Mouse (Mus musculus): ENCODE data around the gene Kcnq5. TPM values are rescaled to one million over a fixed set of nuclear protein-coding genes. Genes with fewer than 3 reads are reported as not detected.
"Not testable (repeated sequence)": the region's sequence is repeated elsewhere in the genome, so short reads cannot be mapped to it uniquely, and the experiment has no call there.

Gene Kcnq5
- total RNA-seq, 2 experiments from 2014 or later, result 0.93 to 1.2 TPM

DNA sequence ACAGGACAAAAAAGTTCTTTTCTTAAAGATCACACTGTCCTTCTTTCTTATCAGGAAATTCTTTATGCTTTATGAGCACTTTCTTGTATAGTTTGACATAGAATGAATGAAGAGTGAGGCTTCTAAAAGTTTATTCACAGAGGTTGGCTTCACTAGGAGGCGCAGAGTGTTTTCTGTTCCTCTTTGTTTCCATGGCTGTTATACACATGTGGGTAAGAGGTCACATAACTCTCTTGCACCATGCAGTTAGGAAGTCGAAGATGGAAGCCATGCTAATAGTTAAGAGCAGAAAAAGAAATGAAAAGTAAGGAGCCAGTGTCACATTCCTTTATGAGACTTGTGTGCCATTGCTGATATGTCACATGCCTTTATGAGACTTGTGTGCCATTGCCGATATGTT is 105.3 kb downstream of the Kcnq5 start:
- no peak for DNase-seq (ENCODE audit: low spot score in 2 of 2)

DNA sequence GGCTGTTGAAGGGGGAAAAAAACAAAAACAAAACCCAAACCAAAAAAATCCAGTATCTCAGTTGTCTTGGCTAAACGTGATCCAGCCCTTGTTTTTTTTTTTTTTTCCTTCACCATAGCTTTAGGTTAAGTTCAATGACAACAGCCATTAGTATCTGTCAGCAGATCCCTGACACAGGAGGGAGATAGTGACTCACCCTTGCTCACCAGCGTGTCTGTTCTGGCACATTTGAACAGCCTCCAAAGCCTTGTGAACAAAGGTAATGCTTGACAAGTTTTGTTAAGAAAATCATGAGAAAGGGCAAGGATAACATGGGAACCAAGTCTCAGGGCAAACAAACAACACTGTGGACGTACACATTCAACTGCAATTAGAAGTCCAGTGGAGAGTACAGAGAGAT is 123.2 kb downstream of the Kcnq5 start:
- DNase-seq (ENCODE audit: low spot score in 2 of 2), result no peak

DNA sequence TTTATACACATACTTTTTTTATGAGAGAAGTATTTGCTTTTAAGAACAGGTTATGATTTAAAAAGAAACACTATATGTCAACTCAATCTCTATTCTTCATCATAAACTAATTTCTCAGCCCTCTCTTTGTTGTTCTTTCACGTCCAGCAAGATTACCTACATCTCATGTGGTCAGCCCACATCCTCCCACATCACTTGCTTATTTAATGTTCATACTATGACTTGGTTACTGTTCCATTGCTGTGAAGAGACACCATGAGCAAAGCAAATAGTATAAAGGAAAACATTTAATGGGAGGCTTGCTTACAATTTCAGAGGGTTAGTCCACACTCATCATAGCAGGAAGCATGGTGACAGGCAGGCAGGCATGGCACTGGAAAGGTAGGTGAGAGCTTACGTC is 124.4 kb downstream of the Kcnq5 start:
- DNase-seq (ENCODE audit: low spot score in 2 of 2), result no peak

DNA sequence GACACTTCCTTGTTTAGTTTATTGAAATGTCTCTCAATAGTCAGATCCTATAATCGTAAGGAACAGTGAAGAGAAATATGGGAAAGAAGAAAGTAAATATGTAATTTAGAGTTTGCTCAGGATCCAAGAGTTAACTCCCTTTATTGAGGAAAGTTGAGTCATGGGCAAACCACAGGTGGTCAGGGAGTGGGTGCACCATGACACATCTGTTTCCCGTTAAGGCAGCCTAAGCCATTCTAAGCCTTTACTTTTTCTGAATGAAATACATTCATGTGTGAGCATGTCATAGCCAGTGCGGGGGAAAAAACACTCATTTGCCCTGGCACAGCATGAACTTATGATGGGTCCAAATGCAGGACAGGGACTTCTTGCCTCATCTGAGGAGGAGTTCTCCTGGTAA is 125.4 kb downstream of the Kcnq5 start:
- DNase-seq (ENCODE audit: low spot score in 2 of 2), result no peak

DNA sequence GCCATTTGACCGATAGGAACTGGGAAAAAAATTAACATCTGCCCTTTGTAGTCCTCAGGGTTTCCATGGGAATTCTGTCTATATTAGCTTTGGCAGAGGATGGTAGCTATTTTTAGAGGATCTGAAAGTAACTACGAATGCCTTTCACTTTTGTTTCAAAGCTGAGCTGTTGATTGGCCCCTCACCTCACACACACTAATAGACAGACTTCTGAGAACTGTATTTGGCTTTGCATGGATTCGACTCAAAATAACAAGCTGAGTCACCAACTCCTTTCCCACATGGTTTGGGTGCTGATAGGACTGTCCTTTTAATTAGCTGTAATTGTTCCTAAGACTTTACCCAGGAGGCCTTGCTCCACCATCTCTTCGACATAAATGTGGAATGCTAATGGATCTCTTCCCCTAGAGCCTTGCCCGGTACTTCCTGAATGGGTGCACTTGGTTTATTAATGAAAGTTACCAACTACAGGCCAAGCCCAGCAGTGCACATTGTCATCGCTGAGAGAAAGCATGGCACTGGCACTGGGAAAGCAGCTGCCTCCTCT is 131.8 kb downstream of the Kcnq5 start:
- no peak for DNase-seq (ENCODE audit: low spot score in 2 of 2)

DNA sequence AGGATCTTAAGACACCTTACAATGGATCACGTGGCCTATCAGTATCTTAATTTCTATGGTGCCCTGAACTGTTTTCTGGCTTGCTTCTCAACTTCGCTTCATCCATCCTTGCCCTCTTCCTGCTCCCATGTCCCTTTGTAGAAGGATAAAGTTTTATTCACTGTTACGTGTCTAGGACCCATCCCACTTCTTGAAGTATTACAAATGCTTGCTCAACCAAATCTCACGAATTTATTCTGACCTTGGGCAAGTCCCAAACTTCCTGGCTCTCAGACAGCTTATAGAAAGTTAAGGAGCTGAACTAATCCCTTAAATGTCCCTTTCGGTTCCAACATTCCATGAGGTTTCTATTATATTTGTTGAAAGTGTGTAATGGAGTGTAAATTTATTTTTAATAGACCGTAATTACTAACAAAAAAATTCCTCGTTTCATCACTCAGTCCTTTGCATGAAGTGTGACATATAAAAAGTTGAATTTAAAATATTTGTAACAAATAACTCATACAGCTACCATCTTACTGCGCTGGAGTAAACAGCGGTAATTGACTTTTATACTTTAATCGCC is 141.6 kb downstream of the Kcnq5 start:
- no peak for DNase-seq (ENCODE audit: low spot score in 2 of 2)

DNA sequence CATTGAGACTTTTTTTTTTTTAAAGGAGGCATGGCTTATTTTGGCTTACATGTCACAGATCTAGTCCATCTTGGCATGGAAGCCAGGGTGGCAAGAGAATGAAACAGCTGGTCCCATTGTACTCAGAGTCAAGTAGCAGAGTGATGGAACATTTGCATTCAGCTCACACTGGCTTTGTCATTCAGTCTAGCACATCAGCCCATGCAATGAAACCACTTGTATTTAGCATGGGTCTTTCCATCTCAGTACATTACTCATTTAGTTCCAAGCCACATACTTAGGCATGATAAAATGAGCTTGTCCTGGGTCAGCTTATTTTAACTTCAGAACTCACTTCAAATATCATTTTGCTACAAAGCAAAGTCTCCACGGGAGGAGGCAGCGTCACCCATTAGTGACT is 156.7 kb downstream of the Kcnq5 start:
- DNase-seq (ENCODE audit: low spot score in 2 of 2), result no peak

DNA sequence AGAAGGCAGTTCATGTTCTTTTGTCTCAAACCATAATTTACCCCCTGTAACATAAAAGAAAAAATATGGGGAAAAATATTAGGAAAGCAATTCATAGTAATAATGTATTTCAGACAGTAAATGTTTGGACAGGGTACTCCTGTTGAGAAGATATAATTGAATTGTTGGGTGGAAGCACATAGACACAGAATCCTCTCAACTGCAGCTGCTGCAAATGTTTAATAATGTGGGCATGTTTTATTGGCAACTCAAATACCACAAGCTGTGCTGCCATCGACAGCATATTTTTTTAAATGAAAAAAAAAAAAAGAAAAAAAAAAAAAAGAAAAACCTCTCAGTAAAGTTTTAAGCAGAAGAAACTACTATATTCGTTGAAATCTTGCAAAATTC is 157.3 kb downstream of the Kcnq5 start:
- DNase-seq (ENCODE audit: low spot score in 2 of 2), result no peak

DNA sequence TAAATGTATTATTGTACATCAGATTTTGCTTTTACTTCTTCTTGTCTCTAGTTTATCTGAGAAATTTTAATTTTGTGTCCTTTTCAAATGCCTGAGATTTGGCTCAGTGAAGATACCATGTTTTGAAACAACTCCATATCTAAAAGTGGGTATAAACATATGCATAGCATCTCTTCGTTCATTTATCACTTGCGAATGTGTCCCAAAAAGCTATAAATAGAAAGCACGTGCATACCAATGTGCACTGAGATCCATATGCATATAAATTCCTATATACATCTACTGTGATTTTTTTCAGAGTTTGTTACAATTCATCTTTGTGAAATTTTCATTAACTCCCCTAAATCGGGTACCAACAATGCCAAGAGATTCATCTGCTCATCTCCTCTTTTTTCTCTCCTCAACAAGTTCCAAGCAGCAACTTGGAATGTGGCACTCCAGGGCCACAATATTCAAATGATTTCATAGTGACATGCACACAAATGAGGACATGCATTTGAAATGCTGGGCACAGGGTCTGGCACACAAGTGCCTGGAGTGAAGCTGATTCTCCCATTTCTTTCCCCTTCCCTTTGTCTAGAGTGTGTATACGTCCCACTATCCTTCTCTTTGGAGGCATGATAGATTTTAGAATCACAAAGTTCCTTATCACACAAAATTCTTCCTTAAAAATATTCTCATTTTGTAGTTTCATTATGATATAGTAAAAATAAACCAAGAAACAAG is 157.8 kb downstream of the Kcnq5 start:
- DNase-seq (ENCODE audit: low spot score in 2 of 2), result no peak

DNA sequence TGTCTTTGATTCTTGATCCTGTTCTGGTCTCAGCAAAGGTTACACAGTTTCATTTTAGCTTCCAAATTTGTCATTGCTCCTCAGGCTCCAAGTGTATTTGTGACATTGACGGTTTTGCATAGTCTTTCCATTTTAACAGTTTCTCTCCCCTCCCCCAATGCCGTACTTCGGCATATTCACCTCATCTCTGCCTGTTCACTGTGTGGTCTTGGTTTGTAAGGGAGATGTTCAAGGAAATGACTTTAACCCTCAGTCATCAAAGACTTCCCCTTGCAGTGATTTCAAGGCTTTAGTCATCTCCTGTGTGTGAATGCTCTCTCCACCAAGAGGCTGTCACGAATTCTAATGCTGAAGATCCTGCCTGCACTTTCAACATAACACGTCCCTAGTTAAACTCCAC is 181.0 kb downstream of the Kcnq5 start:
- no peak for DNase-seq (ENCODE audit: low spot score in 2 of 2)

DNA sequence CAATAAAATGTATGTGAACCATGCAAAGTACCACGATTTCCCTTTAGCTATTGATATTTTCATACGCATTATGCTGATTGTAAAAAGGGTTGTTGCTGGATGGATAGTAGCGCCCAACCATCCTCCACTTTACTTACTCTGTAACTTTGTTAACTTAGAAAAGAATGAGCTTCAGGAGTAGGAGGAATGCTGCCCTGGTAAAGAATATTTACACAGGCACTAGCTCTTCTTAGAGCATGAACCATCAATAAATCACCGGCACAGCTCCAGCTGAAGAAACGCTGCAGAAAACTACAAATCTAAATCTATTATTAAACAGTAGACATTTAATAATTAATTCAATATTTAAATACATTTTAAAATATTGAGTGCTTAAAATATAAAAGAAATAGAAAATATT is 184.2 kb downstream of the Kcnq5 start:
- DNase-seq (ENCODE audit: low spot score in 2 of 2), result no peak

DNA sequence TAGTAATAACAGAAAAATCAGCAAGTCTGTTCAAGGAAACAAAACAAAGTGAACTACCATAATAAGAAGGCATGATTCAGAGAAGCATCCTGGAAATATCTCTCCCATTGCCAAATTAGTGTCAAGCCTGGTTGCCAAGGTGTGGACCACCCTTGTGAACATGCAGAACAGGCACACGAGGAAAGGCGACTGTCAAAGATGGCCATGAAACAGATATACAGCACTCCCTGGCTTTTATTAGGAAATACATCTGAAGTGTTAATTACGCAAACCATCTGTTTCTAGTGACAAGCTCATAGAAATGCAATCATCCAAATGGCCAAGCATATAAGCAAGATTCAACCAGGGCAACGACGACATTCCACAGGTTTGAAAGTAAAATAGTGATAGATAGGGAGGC is 187.8 kb downstream of the Kcnq5 start:
- DNase-seq (ENCODE audit: low spot score in 2 of 2), result no peak

DNA sequence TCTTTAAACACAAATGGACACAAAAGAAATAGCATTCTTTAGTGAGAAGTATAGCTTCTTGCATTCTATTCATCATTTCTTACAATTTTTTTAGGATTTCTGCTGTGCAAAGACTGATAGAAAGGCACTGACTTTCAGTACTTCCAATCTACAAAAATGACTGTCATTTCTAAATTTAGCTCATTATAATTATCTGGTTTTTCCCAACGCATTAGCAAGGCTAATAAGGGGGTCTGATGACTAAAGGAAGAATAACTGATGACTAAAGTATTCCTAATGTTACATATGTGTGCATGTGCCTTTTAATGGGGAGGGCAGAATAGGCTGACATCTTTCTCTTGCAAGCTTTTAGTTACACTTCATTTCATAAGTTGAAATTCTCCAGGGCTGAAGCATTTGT is 191.2 kb downstream of the Kcnq5 start:
- DNase-seq (ENCODE audit: low spot score in 2 of 2), result no peak

DNA sequence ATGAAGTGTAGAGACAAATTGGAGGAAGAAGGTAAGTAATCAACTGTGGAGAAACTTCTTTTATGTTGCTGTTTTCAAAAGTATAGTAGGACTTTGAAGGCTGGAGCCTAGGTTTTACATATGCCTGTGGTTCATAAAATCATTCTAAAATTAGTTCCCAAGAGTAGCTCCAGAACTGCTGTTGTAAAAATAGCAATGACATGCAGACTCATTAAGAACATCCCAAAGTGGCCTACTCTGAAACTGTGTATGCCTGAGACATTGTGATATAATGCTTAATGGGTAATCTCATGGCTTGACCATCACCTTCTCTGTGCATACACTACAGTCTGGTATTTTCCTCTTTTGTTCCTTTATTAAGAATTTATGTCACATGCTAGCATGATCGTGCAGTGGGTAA is 212.4 kb downstream of the Kcnq5 start:
- DNase-seq (ENCODE audit: low spot score in 2 of 2), result no peak

DNA sequence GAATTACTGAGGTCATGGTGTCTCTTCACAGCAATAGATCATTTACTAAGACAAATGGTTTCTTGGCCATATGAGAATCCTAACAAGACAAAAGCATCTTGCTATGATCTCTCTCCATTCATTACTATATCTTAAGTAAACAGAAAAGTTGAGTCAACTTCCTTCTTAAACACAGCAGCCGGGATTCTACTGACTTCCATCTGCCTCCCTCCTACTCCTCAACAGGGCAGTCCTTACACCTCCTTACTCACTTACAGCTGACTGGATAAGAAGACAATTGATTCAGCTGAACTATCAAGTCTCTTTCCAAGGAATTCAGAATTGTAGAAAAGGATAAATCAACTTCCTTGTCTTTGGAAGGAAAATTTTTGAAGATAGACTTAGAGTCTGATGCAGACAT is 232.6 kb downstream of the Kcnq5 start:
- DNase-seq (ENCODE audit: low spot score in 2 of 2), result no peak

DNA sequence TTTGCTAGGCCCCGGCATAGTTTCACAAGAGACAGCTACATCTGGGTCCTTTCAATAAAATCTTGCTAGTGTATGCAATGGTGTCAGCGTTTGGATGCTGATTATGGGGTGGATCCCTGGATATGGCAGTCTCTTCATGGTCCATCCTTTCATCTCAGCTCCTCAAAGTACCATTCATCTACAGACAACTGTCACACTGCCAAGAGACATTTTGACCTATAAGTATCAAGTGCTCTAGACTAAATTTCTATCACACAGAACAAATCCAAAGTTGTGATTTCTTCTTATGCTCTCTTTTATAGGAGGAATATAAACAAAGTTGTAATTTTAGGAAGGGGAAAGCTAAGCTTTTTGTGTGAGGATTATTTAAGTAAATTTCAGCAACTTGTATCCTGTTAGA is 238.5 kb downstream of the Kcnq5 start:
- DNase-seq (ENCODE audit: low spot score in 2 of 2), result not testable (repeated sequence)

DNA sequence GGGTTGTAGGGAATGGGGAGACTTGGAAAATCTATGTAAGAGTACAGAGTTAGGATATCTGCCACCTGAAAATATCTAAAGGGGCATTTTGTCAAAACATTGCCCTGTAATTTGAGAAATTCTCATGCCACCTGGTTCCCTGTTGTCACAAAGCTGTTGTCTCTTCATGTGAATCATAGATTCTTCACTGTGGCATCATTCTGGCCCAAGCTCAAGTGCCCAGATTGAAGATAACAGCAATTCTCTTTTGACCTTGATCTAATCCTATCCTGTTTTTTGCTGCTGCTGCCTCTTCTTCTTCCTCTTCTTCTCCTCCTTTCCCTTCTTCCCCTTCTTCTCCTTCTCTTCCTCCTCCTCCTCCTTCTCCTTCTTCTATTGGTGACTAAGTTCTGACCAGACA is 240.5 kb downstream of the Kcnq5 start:
- no peak for DNase-seq (ENCODE audit: low spot score in 2 of 2)

DNA sequence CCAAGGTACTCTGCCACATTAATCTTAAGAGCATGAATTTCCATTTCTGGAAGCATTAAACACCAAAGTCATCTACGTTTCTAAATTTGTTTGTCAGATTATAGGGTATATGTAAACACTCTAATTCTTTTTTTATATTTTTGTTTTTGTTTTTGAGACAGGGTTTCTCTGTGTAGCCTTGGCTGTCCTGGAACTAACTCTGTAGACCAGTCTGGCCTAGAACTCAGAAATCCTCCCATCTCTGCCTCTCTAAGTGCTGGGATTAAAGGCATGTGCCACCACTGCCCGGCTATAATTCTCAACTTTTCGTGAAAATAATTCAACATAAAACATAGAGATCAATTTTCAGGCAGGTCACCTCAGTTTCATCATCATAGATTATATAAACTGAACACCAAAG is 246.9 kb downstream of the Kcnq5 start:
- DNase-seq (ENCODE audit: low spot score in 2 of 2), result no peak

DNA sequence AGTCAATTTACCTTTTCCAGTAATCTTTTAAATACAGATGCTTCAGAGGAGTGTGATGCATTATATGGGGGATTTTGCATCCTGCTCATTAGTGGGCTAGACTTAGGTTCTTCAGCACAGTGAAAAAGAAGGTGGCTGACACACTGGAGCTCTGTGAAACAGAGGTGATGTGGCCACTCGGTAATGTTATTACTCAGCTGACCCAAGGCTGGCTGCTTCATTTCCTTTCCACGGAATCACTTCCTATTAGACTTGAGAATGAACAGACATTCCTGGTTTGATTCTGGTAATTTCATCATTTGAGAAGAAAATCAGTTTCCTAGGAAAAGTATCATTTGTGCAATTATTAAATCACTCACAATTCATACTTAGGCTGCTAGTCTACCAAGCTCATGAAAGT is 249.0 kb downstream of the Kcnq5 start:
- DNase-seq (ENCODE audit: low spot score in 2 of 2), result no peak

DNA sequence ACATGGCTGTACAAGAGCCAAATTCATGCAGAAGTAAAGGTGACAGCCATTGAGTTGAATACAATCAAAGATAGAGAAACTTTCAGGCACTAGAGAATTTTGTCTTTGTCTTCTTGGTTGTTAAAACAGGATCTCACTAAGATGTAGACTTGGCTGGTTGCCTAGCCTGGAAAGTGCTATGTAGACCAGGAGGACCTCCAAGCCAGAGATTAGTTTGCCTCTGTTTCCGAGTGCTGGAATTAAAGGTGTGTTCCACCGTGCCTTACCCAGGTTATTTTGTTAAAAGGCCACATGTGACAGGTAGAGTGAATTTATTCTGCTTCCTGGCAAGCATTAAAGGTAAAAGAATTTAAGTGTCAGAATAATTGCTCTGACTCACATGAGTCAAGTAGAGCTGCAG is 271.3 kb downstream of the Kcnq5 start:
- DNase-seq (ENCODE audit: low spot score in 2 of 2), result no peak

DNA sequence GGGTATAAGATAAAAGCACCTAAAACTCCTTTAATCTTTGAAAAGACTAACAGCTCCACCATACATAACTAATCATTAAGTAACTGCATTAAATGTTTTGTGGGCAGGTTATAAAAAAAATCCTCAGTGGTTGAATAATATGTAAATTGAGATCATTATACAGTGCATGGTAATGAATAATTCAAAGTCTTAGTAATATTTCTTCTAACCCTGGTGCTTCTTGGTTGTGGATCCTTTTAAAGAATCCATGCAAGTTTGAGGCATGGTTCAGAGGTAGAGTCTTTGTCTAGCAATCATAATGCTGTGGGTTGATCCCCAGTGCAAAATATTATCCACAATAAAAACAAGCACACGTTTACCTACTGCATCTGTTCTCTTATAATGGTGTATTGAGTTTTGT is 272.8 kb downstream of the Kcnq5 start:
- no peak for DNase-seq (ENCODE audit: low spot score in 2 of 2)

DNA sequence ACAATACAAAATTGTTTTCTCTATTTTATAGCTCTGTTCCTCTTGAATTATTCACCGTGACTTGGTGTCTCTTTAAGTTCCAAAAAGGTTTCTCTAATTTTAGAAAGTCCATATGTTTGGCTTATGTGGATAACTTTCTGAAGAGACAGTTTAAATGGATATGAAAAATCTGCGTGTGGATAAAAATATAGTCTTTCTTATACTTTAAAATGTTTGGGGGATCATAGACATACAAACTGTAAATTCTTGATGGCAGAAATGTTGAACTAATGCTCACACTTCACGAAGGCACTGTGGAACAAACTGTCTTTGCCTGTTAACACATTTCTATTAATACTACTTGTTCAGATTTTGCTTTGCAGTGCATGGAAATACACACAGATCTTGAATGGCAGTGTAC is 277.3 kb downstream of the Kcnq5 start:
- DNase-seq (ENCODE audit: low spot score in 2 of 2), result no peak

DNA sequence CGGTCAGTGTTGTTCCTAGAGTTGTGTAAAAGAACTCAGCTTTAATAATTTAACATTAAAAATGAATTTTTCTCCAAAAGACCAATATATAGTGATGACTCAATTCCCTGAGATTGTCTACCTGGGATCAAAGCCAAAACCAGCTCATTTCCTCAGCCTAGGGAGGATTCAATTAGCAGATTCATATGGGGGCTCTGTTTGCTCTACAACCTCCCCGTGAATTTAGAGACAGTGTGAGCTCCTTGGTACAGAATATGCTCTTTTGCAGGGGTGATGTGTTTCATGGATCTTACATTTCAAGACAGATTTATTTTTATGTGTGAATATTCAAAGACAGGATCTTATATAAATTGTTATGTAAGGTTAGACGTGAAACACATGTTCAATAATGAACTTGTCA is 284.9 kb downstream of the Kcnq5 start:
- no peak for DNase-seq (ENCODE audit: low spot score in 2 of 2)

All from adrenal gland, adult 18-20 months (tissue).